Mouse (Mus musculus) naive thymus-derived CD4-positive, alpha-beta T cell, adult 2 months (primary cell): Measurements from ENCODE around the gene Ddah1.

ENCODE experiments used
- DNase-seq: peaks from one replicate; pipeline ENCODE4 v3.0.0-alpha.2; 2011; ENCODE audit warnings: low read depth

The Ddah1 gene

DNA sequence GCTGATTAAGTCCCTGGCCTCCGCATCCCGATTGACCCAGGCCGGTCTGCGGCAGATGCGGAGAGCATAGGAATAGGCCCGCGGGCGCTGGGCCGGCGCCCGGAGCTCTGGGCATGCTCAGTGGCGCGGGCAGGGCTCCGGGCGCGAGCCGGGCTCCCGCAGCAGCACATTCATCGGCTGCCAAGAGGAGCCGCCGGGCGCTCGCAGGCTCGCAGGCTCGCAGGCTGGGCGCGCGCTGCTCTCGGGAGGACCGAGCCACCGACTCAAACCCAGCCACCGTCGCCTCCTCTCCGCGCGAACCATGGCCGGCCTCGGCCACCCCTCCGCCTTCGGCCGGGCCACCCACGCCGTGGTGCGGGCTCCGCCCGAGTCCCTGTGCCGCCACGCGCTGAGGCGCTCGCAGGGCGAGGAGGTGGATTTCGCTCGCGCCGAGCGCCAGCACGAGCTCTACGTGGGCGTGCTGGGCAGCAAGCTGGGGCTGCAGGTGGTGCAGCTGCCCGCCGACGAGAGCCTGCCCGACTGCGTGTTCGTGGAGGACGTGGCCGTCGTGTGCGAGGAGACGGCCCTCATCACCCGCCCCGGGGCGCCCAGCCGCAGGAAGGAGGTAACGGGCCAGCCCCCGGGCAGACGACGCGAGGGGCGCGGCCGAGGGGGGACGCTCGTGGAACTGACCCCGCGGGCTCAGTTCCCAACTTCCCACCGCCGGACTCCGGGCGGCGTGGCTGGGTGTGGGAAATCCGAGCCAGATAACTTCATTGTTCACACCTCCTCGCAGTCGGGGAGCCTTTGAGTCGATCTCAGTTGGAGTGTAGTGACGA lies at the start of gene Ddah1:
Ddah1 (plus strand) TSS at position 115 of the 818 bp plus-strand sequence.
- DNase-seq: no peak

DNA sequence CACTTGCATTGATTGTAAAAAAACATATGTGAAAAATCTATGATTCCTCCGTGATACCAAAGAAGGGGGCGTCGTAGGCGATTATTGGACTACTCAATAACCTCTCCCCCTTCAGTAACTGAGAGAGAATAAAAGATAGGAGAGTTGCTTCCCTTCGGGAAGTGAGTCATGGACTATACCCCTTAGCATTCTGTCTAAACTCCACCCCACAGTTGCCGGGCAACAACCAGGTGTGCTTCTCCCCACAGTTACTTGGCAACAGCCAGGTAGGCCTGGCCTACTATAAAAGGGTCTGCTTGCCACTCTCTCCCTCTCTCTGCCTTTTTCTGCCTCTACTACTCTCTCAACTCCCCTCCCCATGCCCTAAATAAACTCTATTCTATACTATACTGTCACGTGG lies 42.6 kb upstream of the Ddah1 start:
- no peak for DNase-seq

DNA sequence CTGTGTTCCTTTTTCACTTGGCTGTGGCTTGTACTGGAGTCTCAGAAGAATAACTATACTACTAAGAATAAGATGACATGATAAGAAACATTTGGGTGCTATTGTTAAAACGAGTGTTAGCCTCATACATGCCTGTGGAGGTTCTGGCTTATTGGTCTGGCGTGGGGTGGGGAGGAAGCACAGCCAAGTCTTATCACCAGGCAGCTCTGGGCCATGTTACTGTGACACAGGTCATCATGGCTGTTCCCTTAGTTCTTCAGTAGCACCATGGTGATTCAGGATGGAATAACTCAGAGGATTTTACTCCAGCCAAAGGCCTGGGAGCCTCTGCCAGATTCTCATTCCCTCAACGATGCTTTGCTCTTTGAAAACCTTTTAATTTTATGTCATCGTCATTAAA lies 38.8 kb upstream of the Ddah1 start:
- no peak for DNase-seq

DNA sequence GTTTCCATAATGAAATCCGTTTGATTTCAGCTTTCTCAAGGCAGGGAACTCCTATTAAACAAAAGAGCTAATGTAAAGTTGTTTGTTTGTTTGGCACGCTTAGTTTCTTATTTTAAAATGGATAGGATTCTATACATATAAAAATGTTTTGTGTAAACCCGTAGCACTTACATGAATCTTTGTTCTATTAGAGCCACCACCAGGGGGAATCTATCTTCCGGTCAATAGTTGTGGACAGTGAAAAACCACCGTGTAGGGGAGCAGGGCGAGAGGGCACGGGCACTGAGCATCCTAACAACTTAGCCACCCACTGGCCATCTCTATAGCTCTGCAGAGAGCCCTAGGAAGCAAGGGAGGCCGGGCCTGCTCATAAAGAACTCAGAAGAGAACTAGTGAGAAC lies 33.4 kb upstream of the Ddah1 start:
- no peak for DNase-seq

DNA sequence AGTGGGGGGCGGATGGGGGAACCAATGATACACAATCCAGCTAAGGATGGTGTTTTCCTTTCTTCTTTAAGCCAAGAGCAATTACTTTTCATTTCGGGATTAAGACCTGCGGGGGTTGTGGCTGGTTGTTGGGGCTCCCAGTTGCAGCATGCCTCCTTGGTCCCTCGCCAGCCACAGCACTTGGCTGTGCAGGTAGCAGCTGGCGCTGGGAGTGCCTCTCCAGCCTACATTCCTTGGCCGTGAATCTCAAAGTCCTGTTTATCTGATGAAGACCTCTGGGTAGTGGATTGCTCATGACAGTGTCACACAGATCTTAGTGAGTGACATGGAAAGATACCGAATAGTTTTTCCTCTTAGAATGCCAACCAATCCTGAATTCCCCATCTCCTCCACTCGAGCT lies 30.1 kb upstream of the Ddah1 start:
- DNase-seq: no peak

DNA sequence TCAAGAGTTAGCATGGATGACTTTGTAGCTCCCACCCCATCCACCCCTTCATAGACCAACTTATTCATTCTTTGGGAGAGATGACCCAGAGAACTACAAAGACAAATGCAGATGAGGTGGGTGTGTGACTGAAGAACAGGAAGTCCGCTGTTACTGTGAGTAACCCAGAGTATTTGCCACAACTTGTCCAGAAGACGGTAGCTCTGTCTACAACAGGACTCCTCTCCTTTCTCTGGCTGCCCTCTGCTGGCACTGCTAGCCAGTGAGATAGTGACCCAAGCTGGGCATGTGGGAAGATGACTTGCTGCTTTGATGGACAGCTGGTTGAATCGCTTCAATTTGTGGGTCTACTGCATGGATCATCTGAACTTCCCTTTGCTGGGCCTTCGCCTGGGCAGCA lies 28.9 kb upstream of the Ddah1 start:
- DNase-seq: no peak

DNA sequence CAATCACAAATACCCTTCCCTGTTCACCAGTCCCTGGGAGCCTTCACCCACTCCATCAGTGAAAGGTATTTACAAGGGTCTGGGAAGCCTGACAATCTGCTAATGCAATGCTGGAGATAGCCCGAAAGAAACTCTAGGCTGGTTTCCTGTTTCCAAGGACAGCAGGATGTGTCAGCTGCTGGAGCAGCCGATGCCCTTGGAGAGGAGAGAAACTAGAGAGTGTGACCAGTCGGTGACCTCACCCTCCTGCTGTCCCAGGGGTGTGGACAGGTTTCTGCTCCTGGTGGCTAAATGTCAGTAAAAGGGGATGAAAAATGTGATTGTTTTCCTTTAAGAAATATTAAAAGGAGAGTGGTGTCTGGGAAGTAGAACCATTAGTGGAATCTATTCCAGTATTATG lies 28.4 kb upstream of the Ddah1 start:
- DNase-seq: no peak

DNA sequence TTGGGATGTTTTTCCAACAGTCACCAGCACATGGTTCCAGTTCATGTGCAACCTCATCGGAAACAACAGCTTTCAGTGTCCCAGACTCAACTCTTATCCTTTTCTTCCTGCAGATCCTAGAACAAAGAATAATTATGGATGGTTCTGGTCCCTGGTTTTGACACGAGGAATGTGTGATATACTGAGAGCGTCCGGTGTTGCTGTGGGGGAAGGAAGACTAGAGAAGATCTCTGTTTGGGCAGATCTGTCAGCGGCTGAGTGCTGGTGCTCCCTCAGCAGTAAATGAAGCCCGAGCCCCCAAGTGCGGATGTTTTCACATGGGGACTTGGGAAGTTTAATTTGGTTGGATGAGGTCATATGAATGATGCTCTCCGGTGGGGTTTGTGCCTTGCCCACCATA lies 23.6 kb upstream of the Ddah1 start:
- DNase-seq: no peak

DNA sequence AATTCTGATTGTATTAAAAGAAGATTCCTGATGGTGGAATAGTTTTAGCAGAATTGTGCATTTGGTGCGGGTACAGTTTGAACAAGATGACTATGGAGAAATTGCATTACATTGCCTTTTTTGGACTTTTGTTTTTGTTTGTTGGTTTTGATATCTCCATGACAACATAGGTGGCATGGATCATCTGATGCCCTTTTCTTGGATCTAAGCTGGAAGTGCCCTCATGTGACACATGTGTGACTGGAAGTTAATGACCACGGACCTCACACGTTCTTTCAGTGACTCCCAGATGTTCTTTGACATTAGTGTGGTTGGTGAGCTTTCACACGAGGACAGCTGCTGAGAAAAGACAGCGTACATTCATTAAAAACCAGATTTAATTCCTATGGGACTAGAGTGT lies 21.9 kb upstream of the Ddah1 start:
- no peak for DNase-seq

DNA sequence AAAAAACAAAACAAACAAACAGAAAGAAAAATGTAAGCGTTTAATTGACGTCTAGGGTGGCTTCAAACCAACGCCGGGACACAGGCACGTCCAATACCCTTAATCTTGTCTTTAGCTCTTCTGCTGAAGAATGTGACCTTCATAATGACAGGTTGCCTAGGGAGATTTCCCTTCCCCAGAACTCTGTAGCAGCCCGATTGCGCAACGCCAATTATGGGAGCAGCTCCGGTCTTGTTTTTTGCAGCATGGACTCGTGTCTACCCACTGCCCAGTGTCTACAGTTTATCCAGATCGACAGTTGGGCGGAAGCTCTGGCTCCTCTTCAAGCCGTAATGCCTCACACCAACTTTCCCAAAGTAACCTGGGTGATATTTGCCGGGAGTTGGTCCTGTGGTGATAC lies 19.8 kb upstream of the Ddah1 start:
- no peak for DNase-seq

DNA sequence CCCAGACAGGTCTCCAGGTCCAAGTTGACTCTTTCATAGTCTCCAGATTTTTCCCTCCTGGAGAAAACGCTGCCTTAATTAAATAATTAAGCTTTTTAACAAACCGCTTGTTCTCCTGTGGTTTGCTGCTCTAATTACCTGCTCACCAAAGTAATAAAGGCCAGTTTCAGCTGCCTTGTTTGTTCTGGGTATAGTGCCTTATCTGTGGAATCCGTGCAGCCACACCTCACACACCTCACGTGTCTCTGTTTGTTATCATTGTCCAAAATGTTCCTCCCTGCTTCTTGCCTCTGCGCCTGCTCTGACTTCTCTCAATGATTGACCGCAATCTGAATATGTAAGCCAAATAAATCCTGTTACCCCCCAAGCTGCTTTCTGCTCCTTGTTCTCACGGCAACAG lies 18.6 kb upstream of the Ddah1 start:
- DNase-seq: no peak

DNA sequence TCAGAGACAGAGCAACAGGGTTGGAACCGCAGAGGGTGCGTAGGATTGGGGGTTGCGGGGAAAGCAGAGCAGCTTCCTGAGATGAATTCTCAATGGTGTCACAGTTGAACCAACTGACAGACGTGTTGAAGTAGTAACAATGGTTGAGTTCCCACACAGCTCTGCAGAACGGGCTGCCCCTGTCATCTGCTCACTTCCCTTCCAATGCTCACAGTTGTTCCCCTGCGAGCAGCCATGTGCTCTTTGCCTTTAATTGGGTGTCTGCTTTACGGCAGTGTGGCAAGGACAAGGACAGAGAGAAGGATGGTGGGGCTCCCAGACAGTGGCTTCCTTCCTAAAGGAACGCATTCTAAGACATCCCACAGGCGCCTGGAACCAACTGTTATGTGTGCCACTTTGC lies 15.4 kb upstream of the Ddah1 start:
- no peak for DNase-seq

DNA sequence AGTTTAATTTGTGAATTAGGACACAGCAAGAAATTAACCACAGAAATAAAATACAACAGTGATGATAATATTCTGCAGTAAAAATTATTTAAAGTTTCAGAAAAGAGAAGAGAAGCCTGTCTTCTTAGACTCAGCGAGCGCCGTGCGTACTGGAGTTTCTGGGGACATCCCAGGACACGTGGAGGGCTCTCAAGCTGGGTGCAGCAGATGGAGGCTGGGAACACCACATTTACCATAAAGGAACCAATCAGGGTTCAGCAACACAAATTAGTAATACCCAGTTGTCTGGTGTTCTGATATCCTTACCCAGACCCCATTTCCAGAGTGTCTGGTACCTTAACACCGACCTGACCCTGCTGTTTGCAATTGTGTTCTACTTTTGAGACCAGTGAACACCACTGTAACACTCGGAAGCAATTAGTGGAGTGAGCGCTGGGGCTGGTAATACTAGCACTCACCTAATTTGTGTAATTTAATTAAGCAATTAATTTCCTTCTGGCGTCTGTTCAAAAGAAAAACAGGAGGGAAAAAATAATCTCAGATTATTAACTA lies 14.9 kb upstream of the Ddah1 start:
- no peak for DNase-seq

DNA sequence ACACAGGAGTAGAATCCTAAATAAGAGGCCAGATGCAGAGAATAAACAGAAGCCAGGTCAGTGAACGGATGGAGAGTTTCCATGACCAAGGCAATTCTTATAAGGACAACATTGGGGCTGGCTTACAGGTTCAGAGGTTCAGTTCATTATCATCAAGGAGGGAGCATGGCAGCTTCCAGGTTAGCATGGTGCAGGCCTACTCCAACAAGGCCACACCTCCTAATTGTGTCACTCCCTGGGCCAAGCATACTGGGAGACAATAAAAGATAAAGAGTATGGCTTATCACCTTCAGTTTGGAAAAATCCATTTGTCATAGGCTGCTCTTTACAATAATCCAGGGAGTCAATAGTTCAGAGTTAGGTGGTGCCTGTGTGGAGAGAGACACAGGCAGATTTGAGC lies 9.8 kb upstream of the Ddah1 start:
- DNase-seq: no peak

DNA sequence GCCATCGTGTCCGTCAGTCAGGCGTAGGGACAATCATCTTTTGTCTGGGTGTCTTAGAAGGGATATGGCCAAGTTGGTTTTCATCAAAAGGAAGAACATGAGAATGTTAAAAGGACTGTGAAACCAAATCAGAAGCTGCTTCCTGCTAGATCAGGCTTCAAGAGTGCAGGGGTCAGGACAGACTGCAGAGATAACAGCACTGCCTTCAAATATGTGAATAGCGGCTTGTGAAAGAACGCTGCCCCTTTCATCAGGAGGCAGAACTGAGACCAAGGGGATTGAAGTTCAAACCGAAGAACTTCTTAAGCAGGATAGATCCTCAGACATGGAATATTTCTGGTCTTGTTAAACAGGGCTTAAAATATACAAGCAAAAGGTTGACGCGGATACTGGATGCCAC lies 2.0 kb upstream of the Ddah1 start:
- no peak for DNase-seq

DNA sequence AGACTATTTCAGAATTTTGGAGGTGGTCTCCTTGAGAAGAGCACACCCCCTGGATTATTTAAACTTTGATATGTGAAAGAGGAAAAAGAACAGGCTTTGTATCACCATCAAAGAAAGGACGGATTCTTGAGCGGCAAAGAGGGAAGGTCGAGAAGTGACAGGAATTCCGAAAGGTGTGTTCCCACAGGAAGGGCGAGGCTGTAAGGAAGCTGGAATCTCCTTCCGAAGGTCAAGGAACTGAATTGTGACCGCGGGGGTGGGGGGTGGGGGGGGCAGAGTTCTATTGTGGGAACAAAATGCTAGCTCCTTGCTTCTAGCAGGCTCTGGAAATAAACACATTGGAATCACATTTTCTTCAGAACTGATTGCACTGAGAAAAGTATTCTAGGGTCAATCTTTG lies 1.3 kb upstream of the Ddah1 start:
- no peak for DNase-seq

DNA sequence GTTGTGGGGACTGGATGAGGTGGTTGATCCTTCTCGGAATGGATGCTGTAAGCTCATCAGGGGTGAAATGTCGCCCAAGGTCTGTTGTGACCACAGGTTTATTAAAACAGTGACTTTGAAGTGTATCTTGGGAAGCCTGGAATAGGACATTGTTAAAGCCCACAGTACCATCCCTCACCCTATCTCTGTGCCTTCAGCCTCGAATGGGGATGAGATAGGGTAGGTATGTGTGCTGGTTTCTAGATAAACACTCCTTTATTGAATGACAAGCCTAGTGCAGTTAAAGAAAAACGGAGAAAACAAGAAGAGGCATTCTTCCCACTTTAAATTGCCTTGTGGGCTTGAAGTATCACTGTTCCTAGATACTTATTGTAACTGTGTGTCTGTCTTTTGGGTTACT lies 631 bp upstream of the Ddah1 start:
- no peak for DNase-seq

DNA sequence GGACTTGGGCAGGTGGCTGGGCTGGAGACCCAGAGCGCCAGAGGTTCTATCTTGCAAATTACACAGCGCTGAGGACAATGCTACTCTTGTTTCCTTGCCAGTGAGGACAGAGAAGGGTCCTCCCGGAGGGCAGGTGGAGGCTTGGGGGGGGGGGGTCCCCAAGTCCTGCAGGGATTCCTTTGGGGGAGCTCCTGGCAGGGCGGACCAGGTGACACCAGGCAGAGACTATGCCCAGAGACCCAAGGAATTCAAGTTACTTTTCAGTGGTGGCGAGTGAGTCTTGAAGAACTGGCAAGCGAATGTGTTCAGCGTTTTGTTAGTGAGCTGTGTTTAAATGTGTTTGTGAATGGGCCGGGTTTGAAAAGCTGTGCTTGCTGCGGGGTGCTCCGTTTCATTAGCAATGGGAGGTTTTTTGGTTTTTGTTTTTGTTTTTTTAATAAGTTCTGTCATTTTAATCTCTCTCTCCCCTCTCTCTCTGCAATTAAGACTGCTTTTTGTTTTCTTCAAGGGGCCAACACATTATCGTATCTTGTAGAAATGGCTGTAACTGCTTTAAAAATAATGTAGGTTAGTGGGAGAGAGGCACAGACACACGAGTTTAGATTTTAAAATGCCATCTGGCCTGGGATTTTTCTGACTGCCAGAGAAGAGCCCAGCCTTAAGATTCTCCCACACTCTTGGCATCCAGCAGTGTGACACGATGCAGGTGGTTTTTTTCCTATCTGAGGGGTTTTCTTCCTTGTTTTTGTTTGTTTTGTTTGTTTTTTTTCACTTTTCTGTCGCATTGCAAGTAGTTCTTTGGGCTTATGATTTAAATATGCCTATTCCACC lies 1.1 kb downstream of the Ddah1 start:
- no peak for DNase-seq

DNA sequence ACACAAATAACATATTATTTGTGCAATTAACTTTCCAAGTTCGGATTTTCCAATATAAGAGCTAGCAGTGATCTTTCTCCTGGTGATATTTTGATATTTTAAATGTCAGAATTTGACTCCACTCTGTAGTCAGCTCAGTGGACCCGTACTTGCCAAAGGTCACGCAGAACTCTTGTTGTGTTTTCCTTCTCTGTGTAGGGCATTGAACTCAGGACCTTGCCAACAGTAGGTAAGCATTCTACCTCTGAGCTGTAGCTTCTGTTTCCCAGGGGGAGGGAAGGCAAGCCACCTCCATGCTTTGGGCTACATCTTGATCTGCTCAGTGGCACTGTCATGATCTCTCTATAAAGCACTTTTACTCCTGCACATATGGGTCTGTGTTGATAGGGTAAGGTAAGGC lies 2.1 kb downstream of the Ddah1 start:
- no peak for DNase-seq

DNA sequence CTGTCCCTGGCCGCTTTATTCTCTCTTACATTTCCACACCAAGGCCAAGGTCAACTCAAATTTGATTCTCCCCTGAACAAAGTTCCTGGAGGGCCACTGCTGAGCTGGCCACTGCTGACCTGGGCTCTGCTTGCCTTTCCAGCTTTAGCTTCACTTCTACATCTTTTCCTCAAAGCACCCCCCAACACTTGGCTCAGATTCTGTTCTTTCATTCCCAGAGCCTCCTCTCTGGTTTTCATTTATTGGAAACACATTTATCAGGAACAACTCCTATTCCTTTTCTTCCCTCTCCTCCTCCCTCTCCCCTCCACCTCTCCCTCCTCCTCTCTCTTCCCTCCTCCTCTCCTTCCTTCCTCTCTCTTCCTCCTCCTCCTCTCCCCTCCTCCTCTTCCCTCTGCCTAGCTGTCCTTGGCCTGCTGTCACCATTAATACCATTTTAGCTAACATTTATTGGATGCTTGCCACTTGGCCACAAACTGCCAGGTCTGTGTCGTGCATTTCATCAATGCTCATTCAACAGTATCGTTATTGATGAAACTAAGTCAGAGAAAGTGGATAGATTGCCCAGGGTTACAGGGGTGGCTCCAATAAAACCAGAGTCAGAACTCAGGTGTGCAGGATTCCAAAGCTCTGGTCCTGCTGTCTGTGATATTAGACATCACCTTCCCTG lies 3.2 kb downstream of the Ddah1 start:
- no peak for DNase-seq

DNA sequence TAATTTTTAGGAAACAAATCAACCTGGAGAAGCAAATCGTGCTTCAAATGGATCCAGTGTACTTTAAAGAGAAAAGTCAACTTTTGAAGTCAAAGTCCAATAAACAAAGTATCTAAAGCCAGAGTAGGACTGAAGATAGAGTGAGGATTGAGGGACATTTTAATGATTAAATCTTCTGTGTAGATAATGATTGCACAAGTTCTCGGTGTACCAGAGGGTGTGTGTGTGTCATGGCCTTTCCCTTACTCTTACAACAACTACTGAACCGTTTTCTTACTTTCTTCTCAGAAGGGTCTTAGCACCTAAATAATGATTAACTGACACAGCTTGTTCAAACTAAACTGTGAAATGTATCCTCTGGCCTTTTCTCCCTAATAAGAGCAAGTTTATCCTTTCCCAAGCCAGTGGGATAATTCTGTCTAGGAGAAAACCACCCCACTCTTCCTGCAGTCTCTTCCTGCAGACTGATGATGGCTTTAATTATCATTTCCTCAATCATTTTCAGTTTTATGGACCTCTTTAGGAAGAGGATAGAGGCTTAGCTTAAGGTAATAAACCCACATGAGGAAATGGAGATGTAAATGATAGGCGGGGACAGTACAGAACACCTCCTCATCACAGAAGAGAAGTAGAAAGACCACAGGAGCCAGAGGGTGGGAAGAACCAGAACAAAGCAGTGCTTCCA lies 4.6 kb downstream of the Ddah1 start:
- no peak for DNase-seq

DNA sequence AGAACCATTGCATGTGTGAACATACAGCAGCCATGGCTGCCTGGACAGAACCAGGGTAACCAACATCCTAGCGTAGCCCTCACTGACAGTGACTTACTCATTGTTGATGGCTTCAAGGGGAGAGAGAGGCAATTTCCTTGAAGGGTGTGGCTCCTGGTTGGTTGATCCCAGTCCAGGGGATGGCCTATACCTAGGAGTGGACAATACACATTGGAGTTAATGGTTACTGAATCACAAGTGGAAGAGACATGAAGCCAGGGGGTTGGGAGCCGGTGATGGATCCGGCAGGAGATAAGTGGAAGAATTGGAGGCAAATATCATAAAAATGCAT lies 5.1 kb downstream of the Ddah1 start:
- DNase-seq: no peak
